Mouse (Mus musculus) spleen, adult 2 months (tissue): ENCODE results near the gene Tceal7. TPM values are rescaled to one million over a fixed set of nuclear protein-coding genes. Genes with fewer than 3 reads are reported as not detected.

Source experiments
- DNase-seq, 2 experiments: peaks; one replicate each; pipeline versions ENCODE4 v3.0.0 to v3.0.0-alpha.2; 2012 to 2021; ENCODE audit warnings: low spot score in 2 of 2, low read depth in 1 of 2
- H3K27ac ChIP-seq: fragments of 200-500 bp; 2 replicates; pipeline ENCODE4 v1.5.1; 2012; ENCODE audit warnings: low read length, inconsistent platforms; ENCODE audit not compliant: insufficient read depth
- H3K27me3 ChIP-seq: fragments of 200-500 bp; 2 replicates; pipeline ENCODE4 v1.6.1; 2012; ENCODE audit warnings: mild to moderate bottlenecking, moderate library complexity, low read length, inconsistent platforms; ENCODE audit not compliant: control insufficient read depth, insufficient read depth
- H3K36me3 ChIP-seq: fragments of 200-500 bp; 2 replicates; pipeline ENCODE4 v1.6.1; 2012; ENCODE audit warnings: mild to moderate bottlenecking, low read length, inconsistent platforms; ENCODE audit not compliant: control insufficient read depth, insufficient read depth
- H3K4me1 ChIP-seq: fragments of 200-500 bp; 2 replicates; pipeline ENCODE4 v1.6.1; 2011; ENCODE audit warnings: inconsistent platforms; ENCODE audit not compliant: control insufficient read depth, insufficient read depth, insufficient read length
- H3K4me3 ChIP-seq: fragments of 200-500 bp; 2 replicates; pipeline ENCODE4 v1.5.1; 2011; ENCODE audit warnings: mild to moderate bottlenecking, inconsistent platforms; ENCODE audit not compliant: insufficient read depth, insufficient read length; ENCODE audit errors: extremely low read depth
- CTCF ChIP-seq: fragments of 200-500 bp; IDR thresholded peaks from 2 replicates; pipeline ENCODE4 v1.5.1; 2011; ENCODE audit warnings: mild to moderate bottlenecking, inconsistent platforms; ENCODE audit not compliant: insufficient read depth, insufficient read length, insufficient replicate concordance; ENCODE audit errors: extremely low read depth
- POLR2A ChIP-seq: fragments of 200-500 bp; IDR thresholded peaks from 2 replicates; pipeline ENCODE4 v1.6.1; 2011; ENCODE audit warnings: low read depth, low read length, inconsistent platforms
- WGBS: fragments of 180-500 bp; shearing (Covaris S2); methylation state at CpG from one replicate; pipeline ENCODE4 v1.1.7; 2018; 5-methylcytosine and 5-hydroxymethylcytosine counted together
- polyA plus RNA-seq: library from polyadenylated mRNA; depleted of rRNA; stranded (reverse); fragments of >200 nt; gene quantifications from 2 replicates; pipeline ENCODE4 v1.2.3, GENCODE M21; 2012

Gene Tceal7
- polyA plus RNA-seq, 1 experiment: not detected

GRCm38 (mm10) chrX:136183107-136183506, 31.5 kb upstream of the Tceal7 start:
- H3K27me3 ChIP-seq: no peaks in the 10 kb centered on the region
- no peaks in the 10 kb centered on the region for H3K4me1 ChIP-seq
- TF ChIP-seq POLR2A (no peak), CTCF (no peak)
- no peaks in the 10 kb centered on the region for H3K36me3 ChIP-seq
- no peak for DNase-seq
- whole genome bisulfite sequencing: 80% methylated on average over 1 of the region's 1 CpGs
- H3K27ac ChIP-seq: no peak overlapping the region
- H3K4me3 ChIP-seq: no peak overlapping the region

- no peak for DNase-seq
- H3K4me1 ChIP-seq: no peaks in the 10 kb centered on the region
- no peak overlapping the region for H3K27ac ChIP-seq
- H3K4me3 ChIP-seq: no peak overlapping the region
- no peaks in the 10 kb centered on the region for H3K36me3 ChIP-seq
- WGBS: 76% methylated on average over 16 of the region's 16 CpGs
- TF ChIP-seq CTCF (no peak), POLR2A (no peak)
- no peaks in the 10 kb centered on the region for H3K27me3 ChIP-seq
These were observed 19.2 kb upstream of the Tceal7 start for GRCm38 (mm10) chrX:136195193-136195944.

- Histone ChIP-seq H3K27me3 (no peaks in the 10 kb centered on the region), H3K27ac (no peak overlapping the region), H3K4me3 (no peak overlapping the region), H3K4me1 (no peaks in the 10 kb centered on the region), H3K36me3 (no peaks in the 10 kb centered on the region)
- no peak for TF ChIP-seq CTCF
- no peak for TF ChIP-seq POLR2A
- DNase-seq: peak in 1 of 2 experiments; percentile 5
- WGBS: 72% methylated on average over 1 of the region's 1 CpGs
These were observed 17.7 kb upstream of the Tceal7 start for GRCm38 (mm10) chrX:136196873-136197272.

- 32% methylated on average over 7 of the region's 7 CpGs for WGBS
- TF ChIP-seq POLR2A: no peak
- TF ChIP-seq CTCF: no peak
- no peak for DNase-seq
- H3K27me3 ChIP-seq: no peaks in the 10 kb centered on the region
- H3K4me1 ChIP-seq: no peaks in the 10 kb centered on the region
- no peak overlapping the region for H3K27ac ChIP-seq
- H3K4me3 ChIP-seq: no peak overlapping the region
- no peaks in the 10 kb centered on the region for H3K36me3 ChIP-seq
These were observed 11.3 kb upstream of the Tceal7 start for GRCm38 (mm10) chrX:136203257-136203656.

- no peak within 1 kb of the TSS for H3K27ac ChIP-seq
- H3K27me3 ChIP-seq: no peaks in the 10 kb centered on the region
- DNase-seq: no peak
- H3K4me3 ChIP-seq: no peak within 1 kb of the TSS
- no peak for TF ChIP-seq POLR2A
- no peak for TF ChIP-seq CTCF
- H3K4me1 ChIP-seq: no peaks in the 10 kb centered on the region
- 34% methylated on average over 9 of the region's 9 CpGs for WGBS
- H3K36me3 ChIP-seq: no peaks in the 10 kb centered on the region
These were observed 10.9 kb upstream of the Tceal7 start, which contains the start of gene Tceal5 for GRCm38 (mm10) chrX:136203664-136204066. TSS of gene Tceal5 (minus strand) at chrX:136203876.

GRCm38 (mm10) chrX:136204406-136204805, 10.2 kb upstream of the Tceal7 start:
- no peak overlapping the region for H3K4me3 ChIP-seq
- DNase-seq: no peak
- WGBS: 79% methylated on average over 6 of the region's 6 CpGs

GRCm38 (mm10) chrX:136213396-136213795, 1.2 kb upstream of the Tceal7 start:
- TF ChIP-seq POLR2A: no peak
- no peak for TF ChIP-seq CTCF
- no peak overlapping the region for H3K27ac ChIP-seq
- H3K4me3 ChIP-seq: no peak overlapping the region
- H3K27me3 ChIP-seq: no peaks in the 10 kb centered on the region
- WGBS: 83% methylated on average over 2 of the region's 2 CpGs
- no peak for DNase-seq
- no peaks in the 10 kb centered on the region for H3K36me3 ChIP-seq
- no peaks in the 10 kb centered on the region for H3K4me1 ChIP-seq

More at GRCm38 (mm10) chrX:136204406-136204805, 10.2 kb upstream of the Tceal7 start:
- no peaks in the 10 kb centered on the region for H3K36me3 ChIP-seq
- no peaks in the 10 kb centered on the region for H3K27me3 ChIP-seq
- TF ChIP-seq POLR2A (no peak), CTCF (no peak)
- no peaks in the 10 kb centered on the region for H3K4me1 ChIP-seq
- H3K27ac ChIP-seq: no peak overlapping the region
